Mouse (Mus musculus) neural tube, embryonic 15.5 days (tissue): ENCODE data around the gene Rbm33. TPM values are rescaled to one million over a fixed set of nuclear protein-coding genes. Genes with fewer than 3 reads are reported as not detected.
A peak's percentile ranks its signal among the peaks of the same experiment; 100 is the strongest.

Source experiments
- ATAC-seq: fragments of 200-750 bp; cut with Nextera tagmentation; 2 replicates; pipeline ENCODE4 v1.8.0; 2017; ENCODE audit warnings: mild to moderate bottlenecking, moderate TSS enrichment, moderate library complexity; ENCODE audit not compliant: low FRiP score
- H3K27ac ChIP-seq: fragments of 300-500 bp; sonication (generic); replicated peaks from 2 replicates; pipeline ENCODE4 v1.5.1; 2015; ENCODE audit warnings: mild to moderate bottlenecking, inconsistent platforms
- H3K27me3 ChIP-seq: fragments of 300-500 bp; sonication (generic); replicated peaks from 2 replicates; pipeline ENCODE4 v1.6.1; 2015; ENCODE audit warnings: inconsistent platforms
- H3K36me3 ChIP-seq: fragments of 300-500 bp; sonication (generic); 2 replicates; pipeline ENCODE4 v1.6.1; 2015; ENCODE audit warnings: inconsistent platforms
- H3K4me1 ChIP-seq: fragments of 300-500 bp; sonication (generic); 2 replicates; pipeline ENCODE4 v1.6.1; 2015; ENCODE audit warnings: inconsistent platforms
- H3K4me2 ChIP-seq: fragments of 300-500 bp; sonication (generic); 2 replicates; pipeline ENCODE4 v1.6.1; 2015; ENCODE audit warnings: inconsistent platforms, mild to moderate bottlenecking, moderate library complexity
- H3K4me3 ChIP-seq: fragments of 300-500 bp; sonication (generic); replicated peaks from 2 replicates; pipeline ENCODE4 v1.5.1; 2015; ENCODE audit warnings: mild to moderate bottlenecking, inconsistent platforms
- H3K9ac ChIP-seq: fragments of 300-500 bp; sonication (generic); replicated peaks from 2 replicates; pipeline ENCODE4 v1.6.1; 2015; ENCODE audit warnings: mild to moderate bottlenecking, inconsistent platforms
- H3K9me3 ChIP-seq: fragments of 300-500 bp; sonication (generic); replicated peaks from 2 replicates; pipeline ENCODE4 v1.6.1; 2016; ENCODE audit warnings: inconsistent platforms
- WGBS: fragments of 180-500 bp; shearing (Covaris S2); methylation state at CpG from one replicate; pipeline ENCODE4 v1.1.7; 2015; ENCODE audit warnings: mixed read lengths; 5-methylcytosine and 5-hydroxymethylcytosine counted together
- polyA plus RNA-seq: library from polyadenylated mRNA; unstranded; fragments of >200 nt; fragmentation: Nextera tagmentation; extraction: Ambion mirVana; gene quantifications from 2 replicates; pipeline ENCODE4 v1.2.1, GENCODE M21; 2015

The Rbm33 gene
- polyA plus RNA-seq, result 12.1 and 12.3 TPM in 2 replicates

DNA sequence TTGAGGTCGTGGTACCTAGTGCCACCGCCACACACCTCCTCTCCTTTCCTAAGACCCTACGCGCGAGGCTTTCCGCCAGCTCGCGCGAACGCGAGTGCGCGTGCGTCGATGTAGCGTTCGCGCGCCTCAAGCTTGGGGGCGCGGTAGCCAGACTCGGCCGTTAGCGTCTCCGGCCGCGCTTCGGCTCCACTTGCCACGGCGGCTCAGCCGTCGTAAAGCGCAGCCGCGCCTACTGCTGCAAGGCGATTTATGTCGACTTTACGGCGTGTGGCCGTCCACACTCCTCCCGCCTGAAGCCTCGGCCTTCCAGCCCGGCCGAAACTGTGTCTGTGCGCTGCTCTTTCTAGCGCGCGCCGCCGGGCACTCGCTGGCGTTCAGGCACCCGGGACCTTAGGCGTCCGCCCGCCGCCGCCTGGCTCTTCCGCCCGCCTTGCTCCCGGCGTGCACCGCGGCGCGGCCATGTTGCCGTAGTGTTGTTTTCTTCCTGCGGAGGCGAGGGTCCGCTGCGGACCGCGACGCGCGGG is at the start of gene Rbm33:
Rbm33 (plus strand) TSS at position 400 of the 524 bp plus-strand sequence.
- WGBS, result under 1% methylated on average over 76 of the region's 76 CpGs
- Histone ChIP-seq H3K36me3 (no peaks in the 10 kb centered on the region), H3K27me3 (no peaks in the 10 kb centered on the region), H3K4me3 (peak within 1 kb of the TSS; percentile 94), H3K27ac (peak within 1 kb of the TSS; percentile 100), H3K4me1 (peaks cover 29% of the 10 kb centered on the region), H3K4me2 (peak within 1 kb of the TSS; percentile 68), H3K9me3 (no peaks in the 10 kb centered on the region), H3K9ac (peak within 1 kb of the TSS; percentile 92)
- ATAC-seq, result peak; percentile 94

DNA sequence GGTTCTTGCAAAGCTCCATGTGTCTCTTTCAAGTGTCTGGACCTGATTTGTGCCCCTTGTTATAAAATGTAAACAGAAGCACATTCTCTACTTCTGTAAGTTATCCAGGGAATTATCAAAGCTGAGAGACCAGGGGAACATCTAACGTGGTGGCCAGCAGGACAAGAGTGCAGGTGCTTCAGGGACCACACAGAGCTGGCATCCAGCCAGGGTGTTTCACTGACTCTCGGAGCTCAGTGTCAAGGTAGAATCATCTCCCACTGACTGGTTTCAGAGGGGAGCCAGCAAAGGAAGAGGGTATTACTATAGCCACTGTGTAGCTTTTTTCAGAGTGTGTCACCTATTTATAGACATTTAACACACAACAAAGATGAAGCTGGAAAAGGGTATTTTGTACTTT is 49.3 kb upstream of the Rbm33 start:
- no peak overlapping the region for H3K27ac ChIP-seq
- WGBS, result 49% methylated on average over 2 of the region's 2 CpGs
- no peak for ATAC-seq
- no peak overlapping the region for H3K9ac ChIP-seq
- no peaks in the 10 kb centered on the region for H3K9me3 ChIP-seq
- no peak overlapping the region for H3K4me3 ChIP-seq
- H3K4me2 ChIP-seq, result no peak overlapping the region
- H3K36me3 ChIP-seq, result no peaks in the 10 kb centered on the region
- H3K27me3 ChIP-seq, result no peaks in the 10 kb centered on the region
- no peaks in the 10 kb centered on the region for H3K4me1 ChIP-seq

DNA sequence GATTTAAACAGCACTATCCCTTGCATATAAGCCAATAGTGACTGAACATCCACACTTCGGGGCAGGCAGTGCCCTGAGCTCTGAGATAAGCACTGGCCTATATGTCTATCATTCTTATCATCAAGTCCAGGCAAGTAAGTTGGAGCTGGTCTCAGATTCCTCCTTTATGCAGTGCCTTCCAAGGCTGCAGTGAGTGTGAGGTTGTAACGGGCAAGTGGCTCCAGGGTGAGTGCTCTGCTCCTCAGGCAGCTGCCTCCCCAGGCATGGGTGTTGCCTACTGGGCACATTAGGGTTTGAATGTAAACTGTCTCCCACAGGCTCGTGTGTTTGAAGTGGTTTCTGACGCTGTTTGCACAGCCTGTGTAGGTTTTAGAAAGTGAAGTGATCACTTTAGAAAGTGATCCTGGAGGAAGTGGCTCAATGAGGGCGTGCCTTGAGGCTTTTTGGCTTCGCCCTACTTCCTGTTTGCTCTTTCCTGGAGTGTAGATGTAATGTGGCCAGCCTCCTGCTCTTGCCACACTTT is 47.4 kb upstream of the Rbm33 start:
- Histone ChIP-seq H3K36me3 (no peaks in the 10 kb centered on the region), H3K4me3 (no peak overlapping the region), H3K4me1 (no peaks in the 10 kb centered on the region), H3K27ac (no peak overlapping the region), H3K9me3 (no peaks in the 10 kb centered on the region), H3K9ac (no peak overlapping the region), H3K27me3 (no peaks in the 10 kb centered on the region), H3K4me2 (no peak overlapping the region)
- WGBS, result 75% methylated on average over 6 of the region's 6 CpGs
- ATAC-seq, result no peak

DNA sequence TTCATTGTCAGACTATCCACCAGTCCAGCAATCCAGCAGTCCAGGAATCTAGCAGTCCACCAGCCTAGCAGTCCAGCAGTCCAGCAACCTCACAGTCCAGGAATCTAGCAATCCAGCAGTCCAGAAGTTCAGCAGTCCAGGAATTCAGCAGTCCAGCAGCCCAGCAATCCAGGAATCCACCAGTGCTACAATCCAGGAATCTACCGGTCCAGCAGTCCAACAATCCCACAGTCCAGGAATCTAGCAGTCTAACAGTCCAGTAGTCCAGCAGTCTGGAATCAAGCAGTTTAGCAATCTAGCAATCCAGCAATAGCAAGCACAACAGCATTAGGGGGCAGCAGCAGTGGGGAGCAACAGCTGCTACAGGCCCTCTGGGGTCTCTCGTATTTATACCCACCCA is 44.1 kb upstream of the Rbm33 start:
- no peak for ATAC-seq
- WGBS, result 80% methylated on average over 2 of the region's 2 CpGs
- Histone ChIP-seq H3K4me1 (no peaks in the 10 kb centered on the region), H3K9ac (no peak overlapping the region), H3K9me3 (no peaks in the 10 kb centered on the region), H3K36me3 (no peaks in the 10 kb centered on the region), H3K27me3 (no peaks in the 10 kb centered on the region), H3K4me2 (no peak overlapping the region), H3K27ac (no peak overlapping the region), H3K4me3 (no peak overlapping the region)

DNA sequence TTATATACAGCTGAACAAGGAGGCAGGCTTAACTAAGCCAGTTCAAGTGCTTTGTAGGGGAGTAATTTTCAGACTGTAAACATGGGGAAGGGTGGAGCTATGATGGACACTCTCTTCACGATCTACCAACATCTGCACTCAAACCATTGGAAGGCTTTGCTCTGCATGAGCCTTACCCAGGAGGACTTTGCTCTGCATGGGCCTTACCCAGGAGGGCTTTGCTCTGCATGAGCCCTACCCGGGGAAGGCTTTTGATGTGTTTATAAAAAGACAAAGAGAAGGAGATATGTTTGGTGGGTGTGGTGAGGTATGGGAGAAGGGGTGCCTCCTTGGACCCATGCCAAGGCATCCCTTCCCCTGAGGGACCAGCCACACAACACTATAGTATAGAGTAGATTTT is 39.6 kb upstream of the Rbm33 start:
- H3K4me3 ChIP-seq, result no peak overlapping the region
- no peaks in the 10 kb centered on the region for H3K36me3 ChIP-seq
- H3K27me3 ChIP-seq, result no peaks in the 10 kb centered on the region
- no peak overlapping the region for H3K27ac ChIP-seq
- WGBS, result 66% methylated on average over 2 of the region's 2 CpGs
- no peak for ATAC-seq
- H3K4me2 ChIP-seq, result no peak overlapping the region
- no peaks in the 10 kb centered on the region for H3K4me1 ChIP-seq
- no peaks in the 10 kb centered on the region for H3K9me3 ChIP-seq
- no peak overlapping the region for H3K9ac ChIP-seq

DNA sequence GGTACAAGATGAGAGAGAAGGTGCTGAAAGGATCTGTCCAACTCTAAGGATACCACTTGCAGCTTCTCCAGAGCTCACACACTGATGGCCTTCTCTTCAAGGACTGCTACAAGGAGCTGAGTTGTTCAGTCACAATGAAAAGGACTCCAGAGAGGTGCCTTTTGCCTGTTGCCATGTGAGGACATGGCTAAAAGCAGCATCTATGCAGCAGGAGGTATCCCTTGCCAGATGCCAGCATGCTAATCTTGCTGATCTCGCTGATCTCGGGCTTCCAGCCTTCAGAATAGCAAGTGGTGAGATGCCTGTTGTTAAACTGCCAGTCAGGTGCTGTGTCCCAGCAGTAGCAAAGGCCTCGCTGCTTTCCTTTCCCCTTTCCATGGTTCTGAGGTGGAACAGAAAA is 27.8 kb upstream of the Rbm33 start:
- Histone ChIP-seq H3K36me3 (no peaks in the 10 kb centered on the region), H3K4me2 (no peak overlapping the region), H3K4me3 (no peak overlapping the region), H3K9ac (no peak overlapping the region), H3K27ac (no peak overlapping the region), H3K4me1 (no peaks in the 10 kb centered on the region), H3K27me3 (no peaks in the 10 kb centered on the region), H3K9me3 (no peaks in the 10 kb centered on the region)
- no peak for ATAC-seq
- WGBS, result 60% methylated on average over 3 of the region's 3 CpGs

DNA sequence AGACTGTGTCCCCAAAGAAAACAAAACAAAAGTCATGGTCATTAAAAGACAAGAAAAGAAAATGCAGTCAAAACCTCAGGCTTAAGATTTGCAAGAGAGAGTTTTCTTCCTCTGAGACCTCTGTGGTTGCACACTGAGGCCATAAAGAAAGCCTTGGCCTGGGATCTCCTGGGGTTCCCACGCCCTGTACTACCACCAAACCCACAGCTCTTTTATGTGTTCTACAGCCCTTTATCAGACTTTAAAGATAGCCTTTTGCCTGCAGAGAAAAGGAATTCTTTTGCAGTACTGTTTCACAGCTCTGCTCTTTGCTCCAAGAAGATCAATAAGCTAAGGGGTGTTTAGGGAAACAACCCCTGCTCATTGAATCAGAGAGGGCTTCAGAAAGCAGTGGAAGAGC is 26.3 kb upstream of the Rbm33 start:
- H3K9ac ChIP-seq, result no peak overlapping the region
- H3K27ac ChIP-seq, result no peak overlapping the region
- WGBS, result 28% methylated on average over 1 of the region's 1 CpGs
- no peaks in the 10 kb centered on the region for H3K36me3 ChIP-seq
- ATAC-seq, result no peak
- H3K4me1 ChIP-seq, result no peaks in the 10 kb centered on the region
- no peak overlapping the region for H3K4me3 ChIP-seq
- no peaks in the 10 kb centered on the region for H3K9me3 ChIP-seq
- H3K4me2 ChIP-seq, result no peak overlapping the region
- H3K27me3 ChIP-seq, result no peaks in the 10 kb centered on the region

DNA sequence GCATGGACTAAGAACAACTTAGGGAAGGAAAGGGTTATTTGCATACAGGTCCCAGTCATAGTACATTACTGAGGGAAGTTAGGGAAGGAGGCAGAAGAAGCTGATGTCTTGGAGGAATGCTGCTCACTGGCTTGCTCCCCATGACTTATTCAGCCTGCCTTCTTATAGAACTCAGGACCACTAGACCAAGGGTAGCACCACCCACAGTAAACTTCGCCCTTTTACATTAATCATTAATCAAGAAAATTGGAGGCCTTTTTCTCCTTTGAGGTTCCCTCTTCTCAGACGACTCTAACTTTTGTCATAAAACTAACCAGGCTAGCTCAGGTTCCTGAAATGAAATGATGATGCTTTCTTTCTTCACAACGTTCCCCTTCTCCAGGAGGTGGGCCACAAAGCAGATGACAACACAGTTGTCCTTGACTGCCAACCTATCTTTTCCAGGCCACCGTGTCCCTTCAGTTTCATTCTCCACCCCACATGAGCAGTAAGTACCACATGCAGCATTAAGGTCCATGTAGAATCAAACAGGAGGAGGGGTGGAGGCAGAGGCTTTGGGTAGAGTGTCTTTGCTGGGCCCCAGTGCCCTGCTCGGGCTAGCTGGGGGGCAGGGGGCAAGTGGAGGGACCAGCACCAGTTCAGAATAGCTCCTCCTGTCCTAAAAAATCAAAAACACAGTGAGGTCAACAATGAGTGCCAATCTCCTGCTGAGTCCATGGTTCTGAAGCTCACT is 25.6 kb upstream of the Rbm33 start:
- no peak for ATAC-seq
- Histone ChIP-seq H3K4me1 (no peaks in the 10 kb centered on the region), H3K27ac (no peak overlapping the region), H3K4me2 (no peak overlapping the region), H3K9me3 (no peaks in the 10 kb centered on the region), H3K27me3 (no peaks in the 10 kb centered on the region), H3K4me3 (no peak overlapping the region), H3K36me3 (no peaks in the 10 kb centered on the region), H3K9ac (no peak overlapping the region)
- WGBS, result 77% methylated on average over 5 of the region's 5 CpGs

DNA sequence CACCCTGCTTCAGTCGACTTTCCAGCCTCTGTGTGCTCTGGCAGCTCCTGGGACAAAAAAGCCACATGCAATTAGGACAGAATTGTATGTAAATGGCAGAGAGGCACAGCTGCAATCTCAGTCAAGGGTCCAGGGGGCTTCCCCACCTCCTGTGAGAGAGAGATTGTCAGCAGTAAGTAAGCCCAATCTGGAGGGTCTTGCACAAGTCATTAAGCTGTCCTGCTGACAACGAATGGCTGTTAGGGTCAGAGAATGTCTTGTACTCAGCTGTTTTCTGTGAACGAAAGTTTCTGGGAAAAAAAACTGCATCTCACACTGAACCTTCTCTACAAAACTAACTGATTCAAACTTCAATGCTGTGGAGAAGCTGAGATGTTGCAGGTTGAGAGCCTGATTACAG is 24.6 kb upstream of the Rbm33 start:
- Histone ChIP-seq H3K4me3 (no peak overlapping the region), H3K9me3 (no peaks in the 10 kb centered on the region), H3K27ac (no peak overlapping the region), H3K4me2 (no peak overlapping the region), H3K4me1 (no peaks in the 10 kb centered on the region), H3K36me3 (no peaks in the 10 kb centered on the region), H3K9ac (no peak overlapping the region), H3K27me3 (no peaks in the 10 kb centered on the region)
- no peak for ATAC-seq
- 17% methylated on average over 3 of the region's 3 CpGs for WGBS

DNA sequence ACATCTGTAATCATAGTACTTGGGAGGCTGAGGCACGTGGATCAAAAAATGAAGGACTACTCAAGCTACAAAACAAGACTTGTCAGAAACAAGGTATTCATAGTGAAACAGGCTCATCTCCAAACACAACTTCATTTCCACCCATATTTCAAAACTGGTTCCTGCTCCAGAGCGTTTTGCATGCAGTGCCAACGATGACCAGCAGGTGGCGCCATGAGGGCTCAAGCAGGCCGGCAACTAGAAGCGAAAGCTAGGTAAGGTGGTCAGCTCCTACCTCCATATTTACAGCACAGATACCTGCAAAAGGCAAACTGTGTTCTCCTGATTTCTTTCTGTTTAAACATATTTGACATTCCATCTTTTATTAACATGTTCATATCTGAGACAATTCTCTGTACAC is 22.9 kb upstream of the Rbm33 start:
- ATAC-seq, result no peak
- H3K4me3 ChIP-seq, result no peak overlapping the region
- H3K36me3 ChIP-seq, result no peaks in the 10 kb centered on the region
- no peak overlapping the region for H3K9ac ChIP-seq
- H3K4me1 ChIP-seq, result no peaks in the 10 kb centered on the region
- H3K9me3 ChIP-seq, result no peaks in the 10 kb centered on the region
- H3K27me3 ChIP-seq, result no peaks in the 10 kb centered on the region
- no peak overlapping the region for H3K4me2 ChIP-seq
- no peak overlapping the region for H3K27ac ChIP-seq
- 8% methylated on average over 6 of the region's 6 CpGs for WGBS

DNA sequence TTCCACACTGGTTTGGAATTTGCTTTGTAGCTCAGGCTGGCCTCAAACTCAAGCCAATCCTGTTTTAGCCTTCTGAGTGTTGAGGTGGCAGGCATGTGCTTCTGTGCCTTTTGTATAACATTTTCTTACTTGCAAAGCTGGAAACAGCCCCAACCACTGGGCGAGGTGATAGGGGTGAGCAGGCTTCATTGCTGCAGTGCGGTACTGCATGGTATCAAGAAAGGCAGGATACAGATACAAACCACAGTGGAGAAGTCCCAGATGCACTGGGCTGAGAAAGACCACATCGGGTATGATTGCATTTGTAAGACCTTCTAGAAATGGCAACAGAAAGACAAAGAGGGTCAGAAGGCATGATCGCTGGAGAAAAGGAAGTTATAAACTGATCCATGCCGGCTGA is 18.8 kb upstream of the Rbm33 start:
- H3K4me1 ChIP-seq, result no peaks in the 10 kb centered on the region
- H3K27ac ChIP-seq, result no peak overlapping the region
- H3K4me2 ChIP-seq, result no peak overlapping the region
- 87% methylated on average over 5 of the region's 5 CpGs for WGBS
- H3K4me3 ChIP-seq, result no peak overlapping the region
- no peaks in the 10 kb centered on the region for H3K27me3 ChIP-seq
- H3K9me3 ChIP-seq, result no peaks in the 10 kb centered on the region
- no peaks in the 10 kb centered on the region for H3K36me3 ChIP-seq
- no peak overlapping the region for H3K9ac ChIP-seq
- ATAC-seq, result no peak

DNA sequence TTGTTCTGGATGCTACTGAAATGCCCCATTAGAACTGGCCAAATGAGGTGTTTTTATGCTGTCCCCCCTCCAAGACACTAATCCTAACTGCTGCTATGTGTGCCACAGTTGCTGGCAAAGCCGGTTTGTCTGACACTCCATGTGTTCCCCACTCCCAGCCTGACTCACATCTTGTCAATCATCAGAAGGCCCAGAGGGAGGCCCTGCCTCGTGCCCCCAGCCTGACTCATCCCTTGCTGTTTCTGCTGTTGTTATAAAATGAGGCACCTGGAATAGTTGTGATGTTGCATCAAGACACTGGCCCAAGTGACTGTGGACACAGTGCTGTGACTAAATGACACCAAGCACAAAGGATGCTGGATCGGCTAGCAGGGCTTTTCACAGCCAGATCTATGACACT is 18.2 kb upstream of the Rbm33 start:
- WGBS, result 81% methylated on average over 3 of the region's 3 CpGs
- no peak overlapping the region for H3K4me2 ChIP-seq
- no peak overlapping the region for H3K9ac ChIP-seq
- no peak overlapping the region for H3K4me3 ChIP-seq
- no peak for ATAC-seq
- H3K4me1 ChIP-seq, result no peaks in the 10 kb centered on the region
- H3K9me3 ChIP-seq, result no peaks in the 10 kb centered on the region
- H3K36me3 ChIP-seq, result no peaks in the 10 kb centered on the region
- no peaks in the 10 kb centered on the region for H3K27me3 ChIP-seq
- no peak overlapping the region for H3K27ac ChIP-seq
